Mouse (Mus musculus) cerebellum, postnatal 10 days (tissue): ENCODE data around the gene Ubtfl1.
"Not testable (repeated sequence)": the region's sequence is repeated elsewhere in the genome, so short reads cannot be mapped to it uniquely, and the experiment has no call there.

Experiments
- DNase-seq, 2 experiments: peaks; one replicate each; pipeline ENCODE4 v3.0.0; 2021; ENCODE audit warnings: mixed read lengths in 2 of 2

The Ubtfl1 gene

DNA sequence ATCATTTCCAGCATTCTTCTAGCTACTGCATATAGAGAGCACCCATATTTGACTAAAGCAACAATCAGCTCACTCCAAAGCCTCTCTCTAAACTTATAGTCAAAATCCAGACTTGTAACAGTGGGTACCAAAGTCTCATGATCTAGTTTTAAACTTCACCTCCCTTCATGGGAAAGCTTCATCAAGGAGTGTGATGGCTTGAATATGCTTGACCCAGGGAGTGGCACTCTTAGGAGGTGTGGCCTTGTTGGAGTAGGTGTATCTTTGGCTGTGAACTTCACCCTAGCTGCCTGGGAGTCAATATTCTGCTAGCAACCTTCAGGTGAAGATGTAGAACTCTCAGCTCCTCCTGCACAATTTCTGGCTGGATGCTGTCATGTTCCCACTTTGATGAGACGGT is at the start of gene Ubtfl1:
Ubtfl1 (plus strand) TSS at position 301 of the 400 bp plus-strand sequence.
- DNase-seq: no peak

DNA sequence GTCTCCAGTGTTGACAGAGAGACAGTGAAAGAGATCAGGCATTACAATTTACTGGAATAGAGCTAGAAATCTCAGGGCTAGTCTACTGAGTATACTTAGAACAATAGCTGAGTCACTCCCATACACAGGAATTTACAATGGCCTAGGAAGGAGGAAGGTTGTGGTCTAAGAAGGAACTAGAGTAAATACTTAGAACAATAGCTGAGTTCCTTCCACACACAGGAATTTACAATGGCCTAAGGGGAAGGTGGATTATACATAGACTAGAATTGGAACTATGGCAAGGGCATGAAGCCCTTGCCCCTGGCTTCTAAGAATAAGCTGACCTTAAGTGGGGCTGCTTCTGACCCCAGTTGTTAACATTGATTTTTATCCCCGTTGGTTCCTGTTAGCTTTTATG is 31.2 kb upstream of the Ubtfl1 start:
- not testable (repeated sequence) for DNase-seq

DNA sequence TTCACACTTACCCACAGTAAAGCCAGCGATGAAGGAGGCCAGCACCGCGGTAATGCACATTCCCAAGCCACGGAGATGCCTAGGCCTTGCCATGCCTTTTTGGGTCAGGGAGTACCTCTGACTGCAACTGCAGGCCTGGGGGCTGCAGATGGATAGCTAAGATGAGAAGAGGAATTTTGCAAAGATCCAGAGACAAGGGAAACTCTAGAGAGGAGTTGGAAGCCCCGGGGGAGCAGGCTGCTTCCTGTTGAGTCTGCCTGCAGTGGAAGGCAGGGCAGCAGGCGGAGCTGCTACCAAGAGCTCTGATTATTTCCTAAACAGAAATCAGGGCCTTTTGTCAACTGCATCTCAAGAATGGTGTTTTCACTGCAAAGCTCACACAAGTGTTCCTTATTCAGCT is 18.4 kb upstream of the Ubtfl1 start:
- no peak for DNase-seq

DNA sequence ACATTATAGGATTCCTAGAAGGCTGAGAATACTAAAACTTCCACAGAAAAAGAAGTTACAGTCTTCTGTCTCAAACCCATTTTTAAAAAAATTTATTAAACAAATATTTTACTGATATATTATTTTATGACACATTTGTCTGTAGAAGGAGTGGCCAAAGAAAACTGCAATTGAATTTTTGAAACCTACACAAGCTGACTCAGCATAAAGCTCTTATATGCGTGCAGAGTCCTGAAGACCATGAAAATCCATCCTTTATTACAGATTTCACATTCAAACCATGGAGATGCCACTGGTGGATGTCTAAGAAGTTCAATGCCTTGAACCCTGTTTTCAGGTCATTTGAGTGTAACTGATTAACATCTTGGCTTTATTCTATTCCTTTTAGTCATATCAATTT is 4.6 kb upstream of the Ubtfl1 start:
- DNase-seq: no peak

DNA sequence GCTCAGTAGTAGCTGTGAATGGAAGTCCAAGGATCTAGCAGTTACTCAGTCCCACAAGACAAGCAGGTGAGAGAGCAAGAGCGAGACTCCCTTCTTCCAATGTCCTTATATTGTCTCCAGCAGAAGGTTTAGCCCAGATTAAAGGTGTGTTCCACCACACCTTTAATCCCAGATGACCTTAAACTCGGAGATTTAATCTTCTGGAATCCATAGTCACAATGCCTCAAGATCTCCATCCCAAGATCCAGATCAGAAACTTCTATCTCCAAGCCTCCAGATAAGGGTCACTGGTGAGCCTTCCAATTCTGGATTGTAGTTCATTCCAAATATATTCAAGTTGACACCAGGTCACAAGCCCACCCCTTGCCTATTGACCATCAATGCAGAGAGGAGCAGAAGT is 1.3 kb upstream of the Ubtfl1 start, which contains the start of gene Naalad2:
Naalad2 (minus strand) TSS at position 101 of the 400 bp plus-strand sequence.
- DNase-seq: not testable (repeated sequence)

DNA sequence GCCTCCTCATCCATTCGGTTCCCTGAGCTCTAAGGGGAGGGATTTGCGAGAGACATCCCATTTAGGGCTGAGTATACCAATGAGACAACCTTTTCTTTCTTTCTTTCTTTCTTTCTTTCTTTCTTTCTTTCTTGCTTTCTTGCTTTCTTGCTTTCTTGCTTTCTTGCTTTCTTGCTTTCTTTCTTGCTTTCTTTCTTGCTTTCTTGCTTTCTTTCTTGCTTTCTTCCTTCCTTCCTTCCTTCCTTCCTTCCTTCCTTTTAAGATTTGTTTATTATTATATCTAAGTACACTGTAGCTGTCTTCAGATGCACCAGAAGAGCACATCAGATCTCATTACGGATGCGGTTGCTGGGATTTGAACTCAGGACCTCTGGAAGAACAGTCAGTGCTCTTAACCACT is 8.2 kb downstream of the Ubtfl1 start:
- DNase-seq: not testable (repeated sequence)

DNA sequence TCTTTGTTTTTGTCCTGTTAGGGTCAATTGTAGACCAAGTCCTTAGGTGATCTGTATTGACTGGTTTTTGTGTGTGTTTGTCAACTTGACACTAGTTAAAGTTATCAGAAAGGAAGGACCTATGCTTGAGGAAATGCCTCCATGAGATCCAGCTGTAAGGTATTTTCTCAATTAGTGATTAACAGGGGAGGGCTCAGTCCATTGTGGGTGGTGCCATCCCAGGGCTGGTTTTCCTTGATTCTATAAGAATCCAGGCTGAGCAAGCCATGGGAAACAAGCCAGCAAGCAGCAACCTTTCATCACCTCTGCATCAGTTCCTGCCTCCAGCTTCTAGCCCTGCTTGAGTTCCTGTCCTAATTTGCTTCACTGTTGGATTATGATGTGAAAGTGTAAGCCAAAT is 26.1 kb downstream of the Ubtfl1 start, which contains the start of gene Mbd3l2:
Mbd3l2 (plus strand) TSS at position 301 of the 400 bp plus-strand sequence.
- DNase-seq: no peak

DNA sequence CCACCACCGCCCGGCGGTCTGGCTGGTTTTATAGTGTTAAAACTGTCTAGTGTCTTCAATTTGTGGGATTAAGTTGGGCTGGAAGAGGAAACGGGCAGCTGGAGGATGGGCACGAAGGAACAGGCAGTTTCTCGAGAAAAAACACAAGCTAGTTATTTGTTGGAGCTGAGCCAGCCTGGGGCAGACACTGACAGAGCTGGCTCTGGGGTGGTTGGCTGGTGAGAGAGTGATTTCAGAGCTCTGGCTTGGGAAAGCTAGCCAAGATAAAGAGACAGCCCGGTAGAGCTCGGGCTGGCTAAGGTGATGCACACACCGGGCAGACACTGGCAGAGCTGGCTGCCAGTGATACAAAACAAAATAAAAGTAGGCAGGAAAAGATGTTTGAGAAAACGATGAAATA is 27.5 kb downstream of the Ubtfl1 start:
- peak; percentile 81 for DNase-seq

DNA sequence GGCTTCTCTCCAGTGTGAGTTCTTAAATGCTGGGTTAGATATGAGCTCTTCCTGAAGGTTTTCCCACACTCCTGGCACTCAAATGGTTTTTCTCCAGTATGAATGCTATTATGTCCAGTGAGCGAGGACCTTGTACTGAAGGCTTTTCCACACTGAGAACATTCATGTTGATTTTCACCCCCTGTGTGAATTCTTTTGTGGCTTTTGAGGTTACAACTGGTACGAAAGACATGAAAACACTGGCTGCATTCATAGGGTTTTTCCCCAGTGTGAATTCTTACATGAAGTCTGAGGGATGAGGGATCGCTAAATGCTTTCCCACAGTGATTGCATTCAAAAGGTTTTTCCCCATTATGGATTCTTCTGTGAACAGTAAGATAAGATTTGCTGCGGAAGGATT is 52.3 kb downstream of the Ubtfl1 start:
- no peak for DNase-seq
